Mouse (Mus musculus) adrenal gland, adult 18-20 months (tissue): ENCODE measurements around the gene Atp6v0a1. TPM values are rescaled to one million over a fixed set of nuclear protein-coding genes. Genes with fewer than 3 reads are reported as not detected.

Source experiments
- microRNA-seq, 2 experiments: library from miRNA; unstranded; fragments of <30 nt; microRNA quantifications; one replicate each; pipeline ENCODE4 v1.2.0; 2021; ENCODE audit warnings: borderline number of aligned reads in 2 of 2
- total RNA-seq, 2 experiments: library from RNA; stranded (reverse); gene quantifications; 1 replicate in 1 of 2; 2 replicates in 1 of 2; pipeline ENCODE4 v1.2.3; 2021

Atp6v0a1 gene
- total RNA-seq, 2 experiments from 2014 or later: 120 to 176 TPM

Small RNA genes within 50 kb of the gene (microRNA-seq; reads per million reads assigned to microRNA genes)
- 0 to 0.47 reads per million in 2 experiments for gene Mir6928

Other genes starting within 250 kb of the Atp6v0a1 start
- gene Kcnh4, start 249.5 kb upstream of the Atp6v0a1 start, total RNA-seq: under 1 TPM; 0.10 to 0.16 TPM
- gene Hcrt, start 246.5 kb upstream of the Atp6v0a1 start, total RNA-seq: not detected
- gene Ghdc, start 238.5 kb upstream of the Atp6v0a1 start, total RNA-seq: 10 to 100 TPM; 17.8 to 21.4 TPM
- 10 to 100 TPM; 40.1 to 74.3 TPM for gene Stat5b, start 158.7 kb upstream of the Atp6v0a1 start, total RNA-seq
- gene Stat5a, start 150.1 kb upstream of the Atp6v0a1 start, total RNA-seq: 10 to 100 TPM; 28.0 to 29.3 TPM
- gene Stat3, start 69.9 kb upstream of the Atp6v0a1 start, total RNA-seq: 100 to 1,000 TPM in 1 of 2 experiments, 10 to 100 TPM in 1; 87.0 to 102 TPM
- 100 to 1,000 TPM; 296 to 352 TPM for gene Cavin1, start 38.6 kb upstream of the Atp6v0a1 start, total RNA-seq
- gene Naglu, start 60.6 kb downstream of the Atp6v0a1 start, total RNA-seq: 10 to 100 TPM; 25.8 to 39.0 TPM
- 1 to 10 TPM; 1.2 to 2.0 TPM for gene Hsd17b1, start 69.0 kb downstream of the Atp6v0a1 start, total RNA-seq
- gene Coasy, start 73.1 kb downstream of the Atp6v0a1 start, total RNA-seq: 10 to 100 TPM; 84.4 to 94.1 TPM
- gene Mlx, start 77.8 kb downstream of the Atp6v0a1 start, total RNA-seq: 10 to 100 TPM; 46.5 to 61.8 TPM
- gene Psmc3ip, start 86.0 kb downstream of the Atp6v0a1 start, total RNA-seq: 1 to 10 TPM; 2.8 to 3.8 TPM
- 10 to 100 TPM; 50.3 to 57.4 TPM for gene Retreg3, start 110.4 kb downstream of the Atp6v0a1 start, total RNA-seq
- 10 to 100 TPM; 32.9 to 37.0 TPM for gene Tubg1, start 110.5 kb downstream of the Atp6v0a1 start, total RNA-seq
- gene Tubg2, start 146.5 kb downstream of the Atp6v0a1 start, total RNA-seq: 1 to 10 TPM; 5.9 to 6.4 TPM
- gene Cntnap1, start 161.1 kb downstream of the Atp6v0a1 start, total RNA-seq: 1 to 10 TPM; 6.4 to 7.3 TPM
- gene Plekhh3, start 161.9 kb downstream of the Atp6v0a1 start, total RNA-seq: 10 to 100 TPM; 24.3 to 25.6 TPM
- gene Ccr10, start 166.0 kb downstream of the Atp6v0a1 start, total RNA-seq: under 1 TPM in 1 of 2 experiments, not detected in 1; 0.51 TPM
- 10 to 100 TPM; 29.5 to 35.6 TPM for gene Ezh1, start 217.0 kb downstream of the Atp6v0a1 start, total RNA-seq
- gene Ramp2, start 236.6 kb downstream of the Atp6v0a1 start, total RNA-seq: 10 to 100 TPM; 38.3 to 41.4 TPM
- 100 to 1,000 TPM in 1 of 2 experiments, 10 to 100 TPM in 1; 89.3 to 113 TPM for gene Vps25, start 244.3 kb downstream of the Atp6v0a1 start, total RNA-seq